In the genomic region with DNA sequence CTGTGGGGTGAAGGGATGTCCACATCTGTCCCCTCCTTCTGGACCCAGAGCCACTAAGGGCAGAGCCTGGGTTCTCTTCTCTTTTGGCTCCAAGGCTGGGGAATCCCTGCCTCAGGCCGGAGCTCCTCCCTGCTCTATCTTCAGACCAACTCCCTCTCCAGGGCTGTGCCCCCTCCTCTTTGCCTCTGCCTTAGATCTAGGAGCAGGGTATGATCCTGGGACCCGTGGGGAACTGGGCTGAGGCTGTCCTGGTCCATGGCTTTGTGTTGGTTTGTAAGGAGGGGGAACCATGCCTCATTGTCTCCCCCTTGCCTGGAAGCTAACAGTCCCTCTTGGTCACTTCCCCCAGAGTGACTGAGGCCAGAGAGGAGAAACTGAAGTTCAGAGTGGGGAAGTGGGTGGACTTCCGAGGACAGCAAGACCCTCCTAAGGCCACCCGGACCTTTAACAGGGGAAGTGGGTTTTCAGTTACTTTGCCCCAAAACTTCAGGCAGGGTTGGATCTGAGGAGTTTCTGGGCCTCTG, we compare ENCODE assay signal across 8 mouse cellular contexts. TPM values are rescaled to one million over a fixed set of nuclear protein-coding genes. Genes with fewer than 3 reads are reported as not detected.
DNase-seq lines count a peak whose midpoint lies in the region; ATAC-seq lines count a peak whose summit lies in the region.

No protein-coding gene starts in this region.

- peaks cover 29% of the 10 kb centered on the region for H3K4me1 ChIP-seq in hindbrain, embryonic 12.5 days
- peaks cover 34% of the 10 kb centered on the region for H3K4me1 ChIP-seq in midbrain, embryonic 10.5 days

- DNase-seq in heart, adult 11 months: peak; percentile 90
- DNase-seq in heart, postnatal 25 days (ENCODE audit: low spot score): no peak
- peak; percentile 56 for DNase-seq in Muller cell, postnatal 12 days (ENCODE audit: inconsistent ontology term)
- DNase-seq in midbrain, embryonic 10.5 days (ENCODE audit: low spot score): no peak
- no peak for DNase-seq in thymus, adult 18-20 months
- DNase-seq in thymus, postnatal 36 days: no peak
- DNase-seq in spleen, postnatal 36 days (ENCODE audit: low spot score in 2 of 2): no peak

- 30% methylated on average over 4 of the region's 4 CpGs for WGBS in hindbrain, embryonic 12.5 days
- 39% methylated on average over 4 of the region's 4 CpGs for WGBS in midbrain, embryonic 10.5 days

- H3K27ac ChIP-seq in hindbrain, embryonic 12.5 days: 0 out of 2 replicates have a peak overlapping the region, but pooled peaks have one; percentile 40
- H3K27ac ChIP-seq in midbrain, embryonic 10.5 days (replicated peaks): peak overlapping the region; percentile 85

- intact Hi-C loops in heart, postnatal 25 days (cut with DNase I): no loop called here

- H3K9ac ChIP-seq in hindbrain, embryonic 12.5 days: peak overlapping the region; percentile 80

- H3K27me3 ChIP-seq in hindbrain, embryonic 12.5 days: 0 out of 2 replicates have a peak, but pooled peaks cover 11% of the 10 kb centered on the region
- H3K27me3 ChIP-seq in midbrain, embryonic 10.5 days (ENCODE audit: low read depth, poor library complexity, severe bottlenecking): peaks cover 45% of the 10 kb centered on the region

- H3K36me3 ChIP-seq in hindbrain, embryonic 12.5 days: no peaks in the 10 kb centered on the region
- no peaks in the 10 kb centered on the region for H3K36me3 ChIP-seq in midbrain, embryonic 10.5 days

- H3K9me3 ChIP-seq in hindbrain, embryonic 12.5 days (replicated peaks): no peaks in the 10 kb centered on the region
- no peaks in the 10 kb centered on the region for H3K9me3 ChIP-seq in midbrain, embryonic 10.5 days (replicated peaks)

- ATAC-seq in hindbrain, embryonic 12.5 days (ENCODE audit: low FRiP score): no peak

- H3K4me3 ChIP-seq in hindbrain, embryonic 12.5 days: peak overlapping the region; percentile 60
- H3K4me3 ChIP-seq in midbrain, embryonic 10.5 days: peak overlapping the region; percentile 69

- H3K4me2 ChIP-seq in hindbrain, embryonic 12.5 days (replicated peaks): peak overlapping the region; percentile 88

RNA-seq across cellular contexts. Expression of gene Pdlim4, which starts 0.8 kb away (rescaled TPM):
- total RNA-seq in heart, postnatal 25 days (2021): 10 to 100 TPM; 34.4 to 42.1 TPM
- 48.6 and 53.6 TPM in 2 replicates for polyA plus RNA-seq in hindbrain, embryonic 12.5 days (2016; fragmentation: Nextera tagmentation; extraction: Ambion mirVana)
- polyA plus RNA-seq in midbrain, embryonic 10.5 days (2016; fragmentation: Nextera tagmentation; extraction: Ambion mirVana): 52.4 and 57.4 TPM in 2 replicates

RNA-seq across cellular contexts. Expression of gene P4ha2, which starts 31.8 kb away (rescaled TPM):
- 10 to 100 TPM; 56.6 to 61.7 TPM for total RNA-seq in heart, postnatal 25 days (2021)
- polyA plus RNA-seq in hindbrain, embryonic 12.5 days (2016; fragmentation: Nextera tagmentation; extraction: Ambion mirVana): 27.0 and 29.3 TPM in 2 replicates
- 25.0 and 25.2 TPM in 2 replicates for polyA plus RNA-seq in midbrain, embryonic 10.5 days (2016; fragmentation: Nextera tagmentation; extraction: Ambion mirVana)

RNA-seq across cellular contexts. Expression of gene Slc22a4, which starts 40.2 kb away (rescaled TPM):
- total RNA-seq in heart, postnatal 25 days (2021): 1 to 10 TPM; 5.0 to 5.7 TPM
- 1.3 and 1.4 TPM in 2 replicates for polyA plus RNA-seq in hindbrain, embryonic 12.5 days (2016; fragmentation: Nextera tagmentation; extraction: Ambion mirVana)
- 1.2 and 1.3 TPM in 2 replicates for polyA plus RNA-seq in midbrain, embryonic 10.5 days (2016; fragmentation: Nextera tagmentation; extraction: Ambion mirVana)

Comparison
In these comparisons a context has a peak if more than half of its experiments do, and no peak if none do; other contexts are left out.
1. DNase-seq: peak in heart, adult 11 months (single experiment) and Muller cell, postnatal 12 days (single experiment); none in heart, postnatal 25 days (single experiment), midbrain, embryonic 10.5 days (single experiment), thymus, adult 18-20 months (0 of 2), thymus, postnatal 36 days (0 of 2) and spleen, postnatal 36 days (0 of 2).